Comparison of ENCODE assay signal across 11 mouse cellular contexts in the genomic region with DNA sequence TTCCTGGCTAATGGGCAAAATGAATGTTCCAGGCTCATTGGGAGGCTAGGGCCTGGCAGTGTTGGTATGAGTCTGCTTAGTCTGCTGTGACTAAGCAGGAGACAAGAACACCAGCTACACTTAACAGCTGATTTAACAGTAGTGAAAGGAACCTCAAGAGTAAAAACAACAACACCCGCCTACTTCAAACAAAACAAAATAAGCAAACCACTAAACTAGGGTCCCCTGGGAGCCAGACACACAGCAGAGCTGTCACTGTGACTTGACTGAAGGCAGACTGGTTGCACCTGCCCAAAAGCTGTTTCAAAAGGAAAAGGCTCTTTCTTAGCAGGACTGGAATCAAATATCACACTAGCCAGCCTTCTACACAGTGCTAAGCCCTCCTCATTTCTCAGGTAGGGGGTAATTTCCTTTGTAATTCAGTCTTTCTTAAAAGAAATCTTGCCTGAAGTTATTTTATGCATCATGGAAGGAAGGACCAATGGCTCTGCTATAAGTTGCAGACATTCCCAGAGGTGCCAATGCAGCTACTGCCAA.
DNase-seq lines count a peak whose midpoint lies in the region; ATAC-seq and TF ChIP-seq lines count a peak whose summit lies in the region.
"Had no signal": no experiment of that assay in that cellular context is flagged by ENCODE, and none has a peak within 500 bp of the region (broad histone marks: within the 10 kb centered on the region; RNA-seq: fewer than 3 reads in every experiment).

No protein-coding gene starts in this region.

- H3K4me1 ChIP-seq in cerebellum, adult 2 months (ENCODE audit: control insufficient read depth, insufficient read depth, low read length), result peaks cover 15% of the 10 kb centered on the region
- H3K4me1 ChIP-seq in kidney, postnatal 0 days (replicated peaks; ENCODE audit: insufficient read depth, low read length), result no peaks in the 10 kb centered on the region

- TF ChIP-seq POLR2A in cerebellum, adult 2 months (IDR thresholded peaks at IDR 0.05; ENCODE audit: borderline replicate concordance, insufficient read depth, low read length), result no peak

- H3K27me3 ChIP-seq in cerebellum, adult 2 months (ENCODE audit: control insufficient read depth, insufficient read depth, low read length), result no peaks in the 10 kb centered on the region
- no peaks in the 10 kb centered on the region for H3K27me3 ChIP-seq in kidney, postnatal 0 days (ENCODE audit: insufficient read depth, low read length)
- H3K27me3 ChIP-seq: heart, embryonic 13.5 days had no signal

- no peak for ATAC-seq in kidney, postnatal 0 days (replicated peaks; ENCODE audit: low FRiP score, low read depth)
- peak; percentile 38 for ATAC-seq in CD4-positive, CD25-positive, alpha-beta regulatory T cell, adult 4 months
- peak; percentile 38 for ATAC-seq in inflammation-experienced regulatory T-cells, adult 6 months
- no peak for ATAC-seq in granulocyte monocyte progenitor cell, adult 5-6 weeks (replicated peaks; ENCODE audit: poor library complexity, severe bottlenecking)

- peak overlapping the region; percentile 39; the same call in 1 of the 2 replicates for H3K27ac ChIP-seq in cerebellum, adult 2 months (ENCODE audit: insufficient read depth, low read length)
- H3K27ac ChIP-seq in kidney, postnatal 0 days, result no peak overlapping the region
- H3K27ac ChIP-seq: heart, embryonic 13.5 days had no signal

- no peak for DNase-seq in cerebellum, adult 2 months
- no peak for DNase-seq in cerebellum, postnatal 14 days
- peak; percentile 48 for DNase-seq in kidney, postnatal 0 days (ENCODE audit: low spot score)
- no peak for DNase-seq in kidney, adult 11 months
- no peak for DNase-seq in retina, postnatal 1 day
- DNase-seq: layer of hippocampus, adult 9-11 months had no signal

- H3K4me3 ChIP-seq in cerebellum, adult 2 months (replicated peaks; ENCODE audit: insufficient read depth, low read depth, low read length), result no peak overlapping the region
- H3K4me3 ChIP-seq in kidney, postnatal 0 days (replicated peaks; ENCODE audit: low read depth, low read length), result no peak overlapping the region
- H3K4me3 ChIP-seq: heart, embryonic 13.5 days had no signal

- 81% methylated on average over 1 of the region's 1 CpGs for WGBS in cerebellum, adult 2 months
- WGBS in kidney, postnatal 0 days, result 29% methylated on average over 1 of the region's 1 CpGs

- H3K4me2 ChIP-seq in kidney, postnatal 0 days (ENCODE audit: low read length), result no peak overlapping the region
- H3K4me2 ChIP-seq: heart, embryonic 13.5 days; liver, embryonic 11.5 days had no signal

- no peaks in the 10 kb centered on the region for H3K9me3 ChIP-seq in kidney, postnatal 0 days (replicated peaks; ENCODE audit: low read length)
- H3K9me3 ChIP-seq: heart, embryonic 13.5 days had no signal

- H3K36me3 ChIP-seq in kidney, postnatal 0 days (ENCODE audit: insufficient read depth, low read length), result no peaks in the 10 kb centered on the region
- H3K36me3 ChIP-seq: heart, embryonic 13.5 days had no signal

- TF ChIP-seq CTCF in cerebellum, adult 2 months (IDR thresholded peaks at IDR 0.05; ENCODE audit: borderline replicate concordance, insufficient read depth, low read depth, low read length), result no peak
- TF ChIP-seq CTCF in kidney, postnatal 0 days (IDR thresholded peaks at IDR 0.05; ENCODE audit: low read depth), result no peak

- no peak overlapping the region for H3K9ac ChIP-seq in kidney, postnatal 0 days (ENCODE audit: low read depth, low read length)
- H3K9ac ChIP-seq: heart, embryonic 13.5 days had no signal

Comparison
In these comparisons a context has a peak if more than half of its experiments do, and no peak if none do; other contexts are left out.
1. ATAC-seq: peak in CD4-positive, CD25-positive, alpha-beta regulatory T cell, adult 4 months (single experiment) and inflammation-experienced regulatory T-cells, adult 6 months (single experiment); none in kidney, postnatal 0 days (single experiment) and granulocyte monocyte progenitor cell, adult 5-6 weeks (single experiment).